Mouse (Mus musculus) stomach, embryonic 16.5 days (tissue): ENCODE results near the gene Thbs4. TPM values are rescaled to one million over a fixed set of nuclear protein-coding genes. Genes with fewer than 3 reads are reported as not detected.

ENCODE experiments used
- ATAC-seq: fragments of 200-750 bp; cut with Nextera tagmentation; 2 replicates; pipeline ENCODE4 v1.8.0; 2017; ENCODE audit warnings: moderate number of reproducible peaks, moderate TSS enrichment; ENCODE audit not compliant: insufficient read depth, low FRiP score
- H3K27ac ChIP-seq: fragments of 300-500 bp; sonication (generic); 2 replicates; pipeline ENCODE4 v1.5.1; 2014; ENCODE audit warnings: low read length
- H3K27me3 ChIP-seq: fragments of 300-500 bp; sonication (generic); 2 replicates; pipeline ENCODE4 v1.6.1; 2014; ENCODE audit warnings: low read length, control low read depth, mixed read lengths; ENCODE audit not compliant: control insufficient read depth, insufficient read depth
- H3K36me3 ChIP-seq: fragments of 300-500 bp; sonication (generic); 2 replicates; pipeline ENCODE4 v1.6.1; 2014; ENCODE audit warnings: low read length; ENCODE audit not compliant: control insufficient read depth, insufficient read depth
- H3K4me1 ChIP-seq: fragments of 300-500 bp; sonication (generic); 2 replicates; pipeline ENCODE4 v1.6.1; 2014; ENCODE audit warnings: low read length, control low read depth, mixed read lengths; ENCODE audit not compliant: control insufficient read depth, insufficient read depth
- H3K4me2 ChIP-seq: fragments of 300-500 bp; sonication (generic); 2 replicates; pipeline ENCODE4 v1.6.1; 2014; ENCODE audit warnings: low read depth, low read length, mixed read lengths
- H3K4me3 ChIP-seq: fragments of 300-500 bp; sonication (generic); replicated peaks from 2 replicates; pipeline ENCODE4 v1.5.1; 2014; ENCODE audit warnings: mild to moderate bottlenecking, low read length
- H3K9ac ChIP-seq: fragments of 300-500 bp; sonication (generic); 2 replicates; pipeline ENCODE4 v1.6.1; 2014; ENCODE audit warnings: low read length
- H3K9me3 ChIP-seq: fragments of 300-500 bp; sonication (generic); replicated peaks from 2 replicates; pipeline ENCODE4 v1.6.1; 2016; ENCODE audit warnings: low read length, control low read depth; ENCODE audit not compliant: control insufficient read depth
- WGBS: fragments of 180-500 bp; shearing (Covaris S2); extraction: QIAGEN DNeasy Blood & Tissue Kit; methylation state at CpG from one replicate; pipeline ENCODE4 v1.1.7; 2014; 5-methylcytosine and 5-hydroxymethylcytosine counted together
- polyA plus RNA-seq: library from polyadenylated mRNA; unstranded; fragments of >200 nt; fragmentation: Nextera tagmentation; extraction: Ambion mirVana; gene quantifications from 2 replicates; pipeline ENCODE4 v1.2.1, GENCODE M21; 2015

Gene Thbs4
- polyA plus RNA-seq, 1 experiment from 2014 or later: 6.1 TPM

- 0 out of 2 replicates have a peak, but pooled peaks cover 3% of the 10 kb centered on the region for H3K9me3 ChIP-seq
- WGBS: 90% methylated on average over 4 of the region's 4 CpGs
- H3K4me2 ChIP-seq: no peak overlapping the region
- no peak for ATAC-seq
- H3K4me3 ChIP-seq: no peak overlapping the region
- no peak overlapping the region for H3K9ac ChIP-seq
- no peaks in the 10 kb centered on the region for H3K4me1 ChIP-seq
- H3K27me3 ChIP-seq: no peaks in the 10 kb centered on the region
- no peak overlapping the region for H3K27ac ChIP-seq
- H3K36me3 ChIP-seq: no peaks in the 10 kb centered on the region
These were observed 82.0 kb downstream of the Thbs4 start for GRCm38 (mm10) chr13:92712619-92713018.

GRCm38 (mm10) chr13:92711821-92712220 lies 82.8 kb downstream of the Thbs4 start:
- H3K9me3 ChIP-seq: 0 out of 2 replicates have a peak, but pooled peaks cover 3% of the 10 kb centered on the region
- H3K4me1 ChIP-seq: no peaks in the 10 kb centered on the region
- no peak overlapping the region for H3K9ac ChIP-seq
- H3K27me3 ChIP-seq: no peaks in the 10 kb centered on the region
- WGBS: 98% methylated on average over 1 of the region's 1 CpGs
- H3K27ac ChIP-seq: no peak overlapping the region
- no peak for ATAC-seq
- no peak overlapping the region for H3K4me3 ChIP-seq
- no peaks in the 10 kb centered on the region for H3K36me3 ChIP-seq
- H3K4me2 ChIP-seq: no peak overlapping the region

- no peaks in the 10 kb centered on the region for H3K27me3 ChIP-seq
- H3K36me3 ChIP-seq: 0 out of 2 replicates have a peak, but pooled peaks cover 4% of the 10 kb centered on the region
- H3K4me2 ChIP-seq: no peak overlapping the region
- ATAC-seq: no peak
- no peak overlapping the region for H3K27ac ChIP-seq
- WGBS: 67% methylated on average over 1 of the region's 1 CpGs
- H3K9me3 ChIP-seq: 0 out of 2 replicates have a peak, but pooled peaks cover 3% of the 10 kb centered on the region
- H3K4me1 ChIP-seq: no peaks in the 10 kb centered on the region
- no peak overlapping the region for H3K4me3 ChIP-seq
- no peak overlapping the region for H3K9ac ChIP-seq
These were observed 84.3 kb downstream of the Thbs4 start for GRCm38 (mm10) chr13:92710361-92710760.

GRCm38 (mm10) chr13:92709535-92709934 lies 85.1 kb downstream of the Thbs4 start:
- Histone ChIP-seq H3K9ac (no peak overlapping the region), H3K36me3 (0 out of 2 replicates have a peak, but pooled peaks cover 4% of the 10 kb centered on the region), H3K27ac (no peak overlapping the region), H3K4me2 (no peak overlapping the region), H3K27me3 (no peaks in the 10 kb centered on the region), H3K4me1 (no peaks in the 10 kb centered on the region), H3K9me3 (0 out of 2 replicates have a peak, but pooled peaks cover 3% of the 10 kb centered on the region), H3K4me3 (no peak overlapping the region)
- 59% methylated on average over 3 of the region's 3 CpGs for WGBS
- ATAC-seq: no peak

GRCm38 (mm10) chr13:92708466-92708865 lies 86.2 kb downstream of the Thbs4 start:
- Histone ChIP-seq H3K27me3 (no peaks in the 10 kb centered on the region), H3K4me3 (no peak overlapping the region), H3K4me1 (peaks cover under 1% of the 10 kb centered on the region; the same call in 1 of the 2 replicates), H3K36me3 (0 out of 2 replicates have a peak, but pooled peaks cover 4% of the 10 kb centered on the region), H3K27ac (no peak overlapping the region), H3K9ac (no peak overlapping the region), H3K4me2 (no peak overlapping the region), H3K9me3 (no peaks in the 10 kb centered on the region)
- 85% methylated on average over 1 of the region's 1 CpGs for WGBS
- no peak for ATAC-seq

- Histone ChIP-seq H3K9me3 (no peaks in the 10 kb centered on the region), H3K27me3 (no peaks in the 10 kb centered on the region), H3K27ac (no peak overlapping the region), H3K9ac (no peak overlapping the region), H3K36me3 (0 out of 2 replicates have a peak, but pooled peaks cover 4% of the 10 kb centered on the region), H3K4me3 (no peak overlapping the region), H3K4me1 (peaks cover 5% of the 10 kb centered on the region; the same call in 1 of the 2 replicates), H3K4me2 (no peak overlapping the region)
- ATAC-seq: no peak
- 62% methylated on average over 2 of the region's 2 CpGs for WGBS
These were observed 86.7 kb downstream of the Thbs4 start for GRCm38 (mm10) chr13:92707941-92708340.

GRCm38 (mm10) chr13:92706342-92707061 lies 88.1 kb downstream of the Thbs4 start:
- 81% methylated on average over 9 of the region's 9 CpGs for WGBS
- Histone ChIP-seq H3K4me2 (no peak overlapping the region), H3K4me1 (peaks cover 10% of the 10 kb centered on the region; the same call in 1 of the 2 replicates), H3K27ac (no peak overlapping the region), H3K27me3 (no peaks in the 10 kb centered on the region), H3K4me3 (no peak overlapping the region), H3K9ac (no peak overlapping the region), H3K9me3 (no peaks in the 10 kb centered on the region), H3K36me3 (0 out of 2 replicates have a peak, but pooled peaks cover 6% of the 10 kb centered on the region)
- no peak for ATAC-seq

GRCm38 (mm10) chr13:92705016-92705535 lies 89.5 kb downstream of the Thbs4 start:
- no peak for ATAC-seq
- Histone ChIP-seq H3K4me2 (no peak overlapping the region), H3K9me3 (no peaks in the 10 kb centered on the region), H3K36me3 (peaks cover 9% of the 10 kb centered on the region; the same call in 1 of the 2 replicates), H3K4me3 (no peak overlapping the region), H3K9ac (no peak overlapping the region), H3K27me3 (no peaks in the 10 kb centered on the region), H3K27ac (no peak overlapping the region), H3K4me1 (peaks cover 10% of the 10 kb centered on the region; the same call in 1 of the 2 replicates)
- WGBS: 87% methylated on average over 7 of the region's 7 CpGs

GRCm38 (mm10) chr13:92704189-92704588 lies 90.4 kb downstream of the Thbs4 start:
- H3K4me3 ChIP-seq: no peak overlapping the region
- no peaks in the 10 kb centered on the region for H3K9me3 ChIP-seq
- WGBS: 50% methylated on average over 7 of the region's 7 CpGs
- H3K27me3 ChIP-seq: no peaks in the 10 kb centered on the region
- H3K36me3 ChIP-seq: peaks cover 9% of the 10 kb centered on the region; the same call in 1 of the 2 replicates
- H3K4me2 ChIP-seq: no peak overlapping the region
- ATAC-seq: no peak
- H3K9ac ChIP-seq: no peak overlapping the region
- H3K27ac ChIP-seq: no peak overlapping the region
- H3K4me1 ChIP-seq: peaks cover 10% of the 10 kb centered on the region; the same call in 1 of the 2 replicates
